Mouse (Mus musculus) liver, adult 10 weeks (tissue): Measurements from ENCODE around the gene Stat1. TPM values are rescaled to one million over a fixed set of nuclear protein-coding genes. Genes with fewer than 3 reads are reported as not detected.

Experiments used
- polyA plus RNA-seq: library from polyadenylated mRNA; stranded (reverse); fragments of 350-450 nt; fragmentation: Illumina TruSeq; extraction: RNeasy Lipid Tissue Mini Kit (QIAGEN cat#74804); gene quantifications from one replicate; pipeline ENCODE4 v1.2.3, GENCODE M21; 2014; ENCODE audit warnings: low read depth, low replicate concordance

Stat1 gene
- polyA plus RNA-seq: 43.3 TPM

DNA sequence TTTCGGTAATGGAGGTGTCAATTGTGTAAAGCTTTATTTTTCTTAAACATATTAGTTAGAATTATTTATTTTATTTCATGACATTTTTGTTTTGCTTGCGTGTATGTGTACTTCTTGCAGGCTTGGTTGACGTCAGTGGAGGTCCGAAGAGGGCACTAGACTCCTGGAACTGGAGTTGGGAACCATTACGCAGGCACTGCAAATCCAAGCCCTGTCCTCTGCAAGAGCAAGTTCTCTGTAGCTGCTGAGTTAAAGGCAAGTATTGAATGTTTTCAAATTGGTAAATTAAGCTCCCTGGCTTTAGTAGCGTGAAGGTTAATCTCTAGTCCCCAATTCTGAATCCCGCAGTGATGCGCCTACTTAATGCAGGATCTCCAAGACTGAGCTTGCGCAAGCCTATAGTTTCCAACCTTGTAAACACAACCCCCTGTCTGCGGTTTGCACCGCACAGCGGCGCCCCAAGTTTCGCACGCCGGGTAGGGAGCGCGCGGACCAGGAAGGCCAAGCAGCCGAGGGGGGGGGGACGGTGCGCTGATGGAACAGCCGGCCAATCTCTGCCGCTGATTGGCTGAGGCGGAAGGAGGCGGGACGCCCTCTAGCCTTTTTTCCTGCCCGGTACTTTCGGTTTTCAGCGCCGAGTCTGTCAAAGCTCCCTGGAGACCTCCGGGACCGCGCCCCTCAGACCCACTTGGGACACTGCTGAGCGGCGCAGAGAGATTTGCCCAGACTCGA, at the start of gene Stat1:
Gene Stat1 (plus strand): TSS at position 581 of the 732 bp plus-strand sequence.

Other genes with a start within 250 kb of the Stat1 start
- gene Myo1b, start 203.4 kb upstream of the Stat1 start, polyA plus RNA-seq: 161 TPM
- gene Stat4, start 132.3 kb upstream of the Stat1 start, polyA plus RNA-seq: 1.0 TPM
- gene Gls, start 113.8 kb downstream of the Stat1 start, polyA plus RNA-seq: 12.6 TPM